Mouse (Mus musculus) layer of hippocampus, adult 9-11 months (tissue): ENCODE data around the gene Trim61.

Source experiments
- DNase-seq: peaks from one replicate; pipeline ENCODE4 v3.0.0; 2022

Gene Trim61

DNA sequence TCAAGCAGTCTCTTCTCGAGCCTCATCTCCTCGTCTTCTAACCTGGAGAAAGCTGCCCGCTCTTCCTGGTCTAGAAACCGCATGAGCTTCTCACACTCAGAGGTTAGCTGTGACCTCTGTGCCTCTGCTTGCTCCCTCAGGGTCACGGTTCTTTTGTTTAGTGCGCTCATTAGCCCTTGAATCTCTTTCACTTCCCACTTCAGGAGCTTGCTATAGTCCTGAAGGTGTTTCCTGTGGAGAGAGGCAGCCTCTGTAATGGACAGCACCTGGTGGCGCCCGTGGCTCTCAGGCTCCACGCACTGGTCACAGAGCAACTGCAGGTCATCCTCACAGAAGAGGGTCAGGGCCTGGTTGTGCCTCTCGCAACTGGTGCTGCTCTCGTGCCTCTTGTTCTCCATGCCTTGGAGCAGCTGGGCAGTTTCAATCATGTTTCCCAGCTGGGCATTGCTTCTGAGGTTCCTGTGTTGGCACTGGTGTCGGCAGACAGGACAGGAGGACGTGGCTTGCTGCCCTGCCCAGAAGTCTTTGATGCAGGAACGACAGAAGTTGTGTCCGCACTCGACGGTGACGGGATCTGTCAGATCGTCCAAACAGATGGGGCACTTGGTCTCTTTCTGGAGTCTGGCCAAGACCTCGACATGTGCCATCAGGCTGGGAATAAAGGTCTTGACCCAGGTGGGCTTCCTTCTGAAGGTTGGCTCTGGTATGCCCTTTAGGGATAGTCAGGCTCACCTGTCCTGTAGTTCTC, 35.0 kb downstream of the Trim61 start:
- no peak for DNase-seq
